Mouse (Mus musculus): ENCODE data around the gene Mepe. TPM values are rescaled to one million over a fixed set of nuclear protein-coding genes. Genes with fewer than 3 reads are reported as not detected.

Mepe gene
- polyA plus RNA-seq, 2 experiments, result not detected

DNA sequence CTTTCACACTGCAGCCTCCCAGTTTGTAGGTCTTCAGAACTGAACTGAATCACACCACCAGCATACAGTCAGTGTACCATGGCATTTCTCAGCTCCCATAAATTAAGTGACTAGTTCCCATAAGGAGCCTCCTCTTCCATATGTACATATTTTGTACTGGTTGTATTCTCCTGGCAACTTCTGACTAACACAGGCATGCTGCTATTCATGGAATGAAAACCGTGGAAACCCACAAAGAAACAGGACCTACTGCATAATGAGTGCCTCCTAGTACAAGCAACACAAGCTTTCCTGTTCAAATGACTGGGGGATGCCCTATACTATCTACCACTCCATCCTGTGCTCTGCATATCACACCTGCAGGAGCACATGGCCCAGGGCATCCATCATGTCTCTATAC, 25.9 kb downstream of the Mepe start:
- ATAC-seq (ENCODE audit: low FRiP score, low read depth) (no peak), DNase-seq (ENCODE audit: low spot score) (no peak)
- Histone ChIP-seq H3K27me3 (ENCODE audit: control insufficient read depth, insufficient read depth, low read length) (no peaks in the 10 kb centered on the region), H3K9me3 (ENCODE audit: control insufficient read depth, low read length) (no peaks in the 10 kb centered on the region), H3K4me1 (ENCODE audit: control insufficient read depth, insufficient read depth, low read length) (peaks cover 2% of the 10 kb centered on the region; the same call in 1 of the 2 replicates), H3K4me3 (replicated peaks; ENCODE audit: low read length) (no peak overlapping the region), H3K27ac (replicated peaks; ENCODE audit: low read depth, low read length) (no peak overlapping the region), H3K9ac (ENCODE audit: low read depth, low read length, severe bottlenecking) (no peak overlapping the region), H3K4me2 (replicated peaks; ENCODE audit: low read depth, low read length, severe bottlenecking) (no peak overlapping the region), H3K36me3 (ENCODE audit: control insufficient read depth, insufficient read depth, low read length) (no peaks in the 10 kb centered on the region)
- TF ChIP-seq POLR2A (IDR thresholded peaks at IDR 0.05; ENCODE audit: borderline replicate concordance, extremely low read depth, insufficient read depth, insufficient read length), result no peak
- WGBS, result 75% methylated on average over 1 of the region's 1 CpGs

GRCm38 (mm10) chr5:104351874-104352273, 26.7 kb downstream of the Mepe start:
- no peak for TF ChIP-seq POLR2A (IDR thresholded peaks at IDR 0.05; ENCODE audit: borderline replicate concordance, extremely low read depth, insufficient read depth, insufficient read length)
- Histone ChIP-seq H3K27me3 (ENCODE audit: control insufficient read depth, insufficient read depth, low read length) (no peaks in the 10 kb centered on the region), H3K4me1 (ENCODE audit: control insufficient read depth, insufficient read depth, low read length) (peaks cover 2% of the 10 kb centered on the region; the same call in 1 of the 2 replicates), H3K9me3 (ENCODE audit: control insufficient read depth, low read length) (no peaks in the 10 kb centered on the region), H3K9ac (ENCODE audit: low read depth, low read length, severe bottlenecking) (no peak overlapping the region), H3K27ac (replicated peaks; ENCODE audit: low read depth, low read length) (no peak overlapping the region), H3K4me2 (replicated peaks; ENCODE audit: low read depth, low read length, severe bottlenecking) (no peak overlapping the region), H3K36me3 (ENCODE audit: control insufficient read depth, insufficient read depth, low read length) (no peaks in the 10 kb centered on the region), H3K4me3 (replicated peaks; ENCODE audit: low read length) (no peak overlapping the region)
- 51% methylated on average over 5 of the region's 5 CpGs for WGBS
- no peak for DNase-seq (ENCODE audit: low spot score)
- ATAC-seq (ENCODE audit: low FRiP score, low read depth), result no peak

DNA sequence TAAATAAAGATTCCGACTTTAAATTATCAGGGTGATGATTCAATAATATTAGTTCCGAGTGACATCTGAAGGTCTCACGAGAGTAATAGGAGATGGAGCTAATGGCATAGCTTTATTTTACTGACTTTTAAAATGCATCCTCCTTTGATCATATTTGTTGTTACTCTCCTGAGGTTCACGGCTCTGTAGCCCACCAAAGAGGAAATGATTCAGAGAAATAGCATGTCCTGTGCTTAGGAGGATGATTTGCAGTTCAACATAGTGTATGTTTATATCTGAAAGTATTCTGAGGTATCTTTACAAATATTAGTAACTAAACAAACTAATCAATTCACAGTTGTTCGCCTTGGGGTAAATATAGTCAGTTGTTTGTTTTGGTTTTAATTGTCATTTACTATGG, 32.4 kb downstream of the Mepe start:
- H3K4me2 ChIP-seq (replicated peaks; ENCODE audit: low read depth, low read length, severe bottlenecking), result no peak overlapping the region
- H3K27me3 ChIP-seq (ENCODE audit: control insufficient read depth, insufficient read depth, low read length), result no peaks in the 10 kb centered on the region
- ATAC-seq (ENCODE audit: low FRiP score, low read depth), result no peak
- WGBS, result 56% methylated on average over 5 of the region's 5 CpGs
- H3K27ac ChIP-seq (replicated peaks; ENCODE audit: low read depth, low read length), result no peak overlapping the region
- no peak for TF ChIP-seq POLR2A (IDR thresholded peaks at IDR 0.05; ENCODE audit: borderline replicate concordance, extremely low read depth, insufficient read depth, insufficient read length)
- H3K4me3 ChIP-seq (replicated peaks; ENCODE audit: low read length), result no peak overlapping the region
- H3K36me3 ChIP-seq (ENCODE audit: control insufficient read depth, insufficient read depth, low read length), result no peaks in the 10 kb centered on the region
- no peaks in the 10 kb centered on the region for H3K9me3 ChIP-seq (ENCODE audit: control insufficient read depth, low read length)
- no peak for DNase-seq (ENCODE audit: low spot score)
- H3K4me1 ChIP-seq (ENCODE audit: control insufficient read depth, insufficient read depth, low read length), result no peaks in the 10 kb centered on the region
- no peak overlapping the region for H3K9ac ChIP-seq (ENCODE audit: low read depth, low read length, severe bottlenecking)

- no peak overlapping the region for H3K9ac ChIP-seq (ENCODE audit: low read depth, low read length, severe bottlenecking)
- WGBS, result 31% methylated on average over 7 of the region's 7 CpGs
- no peak overlapping the region for H3K27ac ChIP-seq (replicated peaks; ENCODE audit: low read depth, low read length)
- no peak overlapping the region for H3K4me3 ChIP-seq (replicated peaks; ENCODE audit: low read length)
- ATAC-seq (ENCODE audit: low FRiP score, low read depth) (no peak), DNase-seq (ENCODE audit: low spot score) (no peak)
- no peaks in the 10 kb centered on the region for H3K36me3 ChIP-seq (ENCODE audit: control insufficient read depth, insufficient read depth, low read length)
- no peak for TF ChIP-seq POLR2A (IDR thresholded peaks at IDR 0.05; ENCODE audit: borderline replicate concordance, extremely low read depth, insufficient read depth, insufficient read length)
- no peak overlapping the region for H3K4me2 ChIP-seq (replicated peaks; ENCODE audit: low read depth, low read length, severe bottlenecking)
- no peaks in the 10 kb centered on the region for H3K4me1 ChIP-seq (ENCODE audit: control insufficient read depth, insufficient read depth, low read length)
- no peaks in the 10 kb centered on the region for H3K27me3 ChIP-seq (ENCODE audit: control insufficient read depth, insufficient read depth, low read length)
- H3K9me3 ChIP-seq (ENCODE audit: control insufficient read depth, low read length), result no peaks in the 10 kb centered on the region
Observed at GRCm38 (mm10) chr5:104358592-104358991, 33.5 kb downstream of the Mepe start.

DNA sequence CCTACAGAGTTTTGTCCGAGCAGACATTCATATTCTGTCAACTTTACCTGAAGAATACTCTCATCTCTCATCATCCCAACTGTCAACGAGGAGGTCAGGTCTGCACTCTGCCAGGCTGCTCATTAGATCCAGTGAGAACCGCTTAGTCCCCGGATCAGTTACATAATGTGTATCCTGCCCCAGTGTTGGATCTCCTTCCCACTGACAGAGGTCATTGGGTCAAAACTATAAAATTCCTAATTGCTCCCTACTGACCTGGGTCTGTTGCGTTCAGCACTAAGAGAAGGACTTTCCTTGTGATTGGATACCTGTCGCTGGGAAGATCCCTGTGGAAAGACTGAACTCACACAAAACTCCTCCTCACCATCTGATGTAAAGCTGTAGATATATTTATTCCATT, 34.1 kb downstream of the Mepe start:
- no peak for DNase-seq (ENCODE audit: low spot score)
- no peak overlapping the region for H3K4me2 ChIP-seq (replicated peaks; ENCODE audit: low read depth, low read length, severe bottlenecking)
- TF ChIP-seq POLR2A (IDR thresholded peaks at IDR 0.05; ENCODE audit: borderline replicate concordance, extremely low read depth, insufficient read depth, insufficient read length), result no peak

DNA sequence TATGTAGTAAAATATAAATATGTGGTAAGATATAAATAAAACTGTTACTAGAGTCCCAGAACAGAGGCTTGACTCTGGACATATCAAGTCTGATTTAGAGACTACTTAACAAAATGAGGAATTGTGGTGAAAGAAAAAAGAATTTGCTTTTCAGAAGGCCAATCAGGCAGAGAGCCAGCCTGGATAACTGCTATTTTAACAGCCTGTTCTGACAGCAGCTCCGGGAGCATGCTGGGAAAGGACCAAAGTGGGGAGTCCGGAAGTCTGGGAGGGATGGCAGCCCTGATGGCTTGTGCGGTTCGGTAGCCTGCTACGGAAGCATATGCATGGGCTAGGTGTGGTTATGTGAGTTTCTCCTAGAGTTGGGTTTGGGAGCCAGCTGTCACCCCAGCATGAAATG, 45.5 kb downstream of the Mepe start:
- no peak overlapping the region for H3K9ac ChIP-seq (ENCODE audit: low read depth, low read length, severe bottlenecking)
- DNase-seq (ENCODE audit: low spot score), result no peak
- 56% methylated on average over 5 of the region's 5 CpGs for WGBS

More for the DNA sequence above, 34.1 kb downstream of the Mepe start:
- no peak overlapping the region for H3K27ac ChIP-seq (replicated peaks; ENCODE audit: low read depth, low read length)
- no peaks in the 10 kb centered on the region for H3K36me3 ChIP-seq (ENCODE audit: control insufficient read depth, insufficient read depth, low read length)
- WGBS, result 17% methylated on average over 6 of the region's 6 CpGs
- H3K4me3 ChIP-seq (replicated peaks; ENCODE audit: low read length), result no peak overlapping the region
- H3K27me3 ChIP-seq (ENCODE audit: control insufficient read depth, insufficient read depth, low read length), result no peaks in the 10 kb centered on the region
- no peak for ATAC-seq (ENCODE audit: low FRiP score, low read depth)
- no peak overlapping the region for H3K9ac ChIP-seq (ENCODE audit: low read depth, low read length, severe bottlenecking)
- H3K9me3 ChIP-seq (ENCODE audit: control insufficient read depth, low read length), result no peaks in the 10 kb centered on the region
- no peaks in the 10 kb centered on the region for H3K4me1 ChIP-seq (ENCODE audit: control insufficient read depth, insufficient read depth, low read length)

More for the DNA sequence above, 45.5 kb downstream of the Mepe start:
- Histone ChIP-seq H3K27me3 (ENCODE audit: control insufficient read depth, insufficient read depth, low read length) (no peaks in the 10 kb centered on the region), H3K4me1 (ENCODE audit: control insufficient read depth, insufficient read depth, low read length) (peaks cover 5% of the 10 kb centered on the region; the same call in 1 of the 2 replicates), H3K36me3 (ENCODE audit: control insufficient read depth, insufficient read depth, low read length) (no peaks in the 10 kb centered on the region), H3K9me3 (ENCODE audit: control insufficient read depth, low read length) (no peaks in the 10 kb centered on the region), H3K27ac (replicated peaks; ENCODE audit: low read depth, low read length) (no peak overlapping the region), H3K4me2 (replicated peaks; ENCODE audit: low read depth, low read length, severe bottlenecking) (no peak overlapping the region), H3K4me3 (replicated peaks; ENCODE audit: low read length) (no peak overlapping the region)
- ATAC-seq (ENCODE audit: low FRiP score, low read depth), result no peak
- TF ChIP-seq POLR2A (IDR thresholded peaks at IDR 0.05; ENCODE audit: borderline replicate concordance, extremely low read depth, insufficient read depth, insufficient read length), result no peak

All from limb, embryonic 14.5 days (tissue).